Mouse (Mus musculus): ENCODE data around the gene Metap2. TPM values are rescaled to one million over a fixed set of nuclear protein-coding genes. Genes with fewer than 3 reads are reported as not detected.

Gene Metap2
- polyA plus RNA-seq, 1 experiment, result 171 TPM

- Histone ChIP-seq H3K36me3 (ENCODE audit: control insufficient read depth, insufficient read depth) (no peaks in the 10 kb centered on the region), H3K27me3 (ENCODE audit: control insufficient read depth, insufficient read depth, insufficient read length) (no peaks in the 10 kb centered on the region), H3K4me2 (ENCODE audit: low read depth) (peak overlapping the region; percentile 79), H3K4me3 (no peak overlapping the region), H3ac (ENCODE audit: control insufficient read depth, insufficient read length) (no peak overlapping the region), H3K79me2 (ENCODE audit: control insufficient read depth, insufficient read depth) (no peaks in the 10 kb centered on the region)
- no peak for TF ChIP-seq CEBPB (IDR thresholded peaks at IDR 0.05; ENCODE audit: insufficient read depth, poor library complexity, severe bottlenecking)
- no peak for TF ChIP-seq REST (IDR thresholded peaks at IDR 0.05; ENCODE audit: insufficient read depth, insufficient read length)
- peak; percentile 36 to 53 (median 39) for TF ChIP-seq MYOD1 (IDR thresholded peaks at IDR 0.05; ENCODE audit: control insufficient read depth in 1 of 3, insufficient read length in 2 of 3, low read depth in 2 of 3)
- TF ChIP-seq USF1 (IDR thresholded peaks at IDR 0.05; ENCODE audit: low read depth), result no peak
- no peak for TF ChIP-seq TCF12 (IDR thresholded peaks at IDR 0.05; ENCODE audit: insufficient read depth, poor library complexity, severe bottlenecking)
- TF ChIP-seq SRF (IDR thresholded peaks at IDR 0.05; ENCODE audit: control insufficient read depth, insufficient read length, low read depth), result no peak
- TF ChIP-seq MYOG (IDR thresholded peaks at IDR 0.05; ENCODE audit: control insufficient read depth in 1 of 3, insufficient read depth in 1 of 3, insufficient read length in 2 of 3, low read depth in 2 of 3), result peak in 2 of 3 experiments; percentile 53 to 59
Measured at GRCm38 (mm10) chr10:93919227-93919626, 22.3 kb upstream of the Metap2 start.

DNA sequence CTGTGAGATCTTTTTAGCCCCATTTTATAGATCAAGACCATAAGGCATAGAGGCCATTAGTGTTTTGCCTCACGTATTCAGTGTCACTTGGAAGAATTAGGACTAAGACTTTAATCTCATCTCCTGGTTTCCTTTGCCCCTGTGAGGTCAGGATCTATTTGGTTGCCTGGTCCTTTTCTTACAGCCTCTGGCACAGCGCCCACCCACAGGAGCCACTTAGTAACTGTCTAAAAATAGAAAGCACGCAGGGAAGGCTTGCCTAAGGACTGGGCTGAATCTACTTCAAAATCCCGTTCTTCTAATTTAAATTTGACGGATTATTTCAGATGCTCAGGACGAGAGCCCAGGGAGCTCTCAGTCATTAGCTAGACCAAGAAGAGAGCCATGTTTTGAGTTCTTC, 21.8 kb upstream of the Metap2 start:
- H3K27me3 ChIP-seq (ENCODE audit: control insufficient read depth, insufficient read depth, insufficient read length), result no peaks in the 10 kb centered on the region
- no peak overlapping the region for H3K4me3 ChIP-seq
- TF ChIP-seq MYOD1 (IDR thresholded peaks at IDR 0.05; ENCODE audit: control insufficient read depth in 1 of 3, insufficient read length in 2 of 3, low read depth in 2 of 3) (no peak), SRF (IDR thresholded peaks at IDR 0.05; ENCODE audit: control insufficient read depth, insufficient read length, low read depth) (no peak), E2F4 (IDR thresholded peaks at IDR 0.05; ENCODE audit: insufficient read depth) (no peak), MYOG (IDR thresholded peaks at IDR 0.05; ENCODE audit: control insufficient read depth in 1 of 3, insufficient read depth in 1 of 3, insufficient read length in 2 of 3, low read depth in 2 of 3) (no peak)
- H3ac ChIP-seq (ENCODE audit: control insufficient read depth, insufficient read length), result no peak overlapping the region
- no peaks in the 10 kb centered on the region for H3K79me2 ChIP-seq (ENCODE audit: control insufficient read depth, insufficient read depth)
- no peaks in the 10 kb centered on the region for H3K36me3 ChIP-seq (ENCODE audit: control insufficient read depth, insufficient read depth)
- peak overlapping the region; percentile 79 for H3K4me2 ChIP-seq (ENCODE audit: low read depth)

DNA sequence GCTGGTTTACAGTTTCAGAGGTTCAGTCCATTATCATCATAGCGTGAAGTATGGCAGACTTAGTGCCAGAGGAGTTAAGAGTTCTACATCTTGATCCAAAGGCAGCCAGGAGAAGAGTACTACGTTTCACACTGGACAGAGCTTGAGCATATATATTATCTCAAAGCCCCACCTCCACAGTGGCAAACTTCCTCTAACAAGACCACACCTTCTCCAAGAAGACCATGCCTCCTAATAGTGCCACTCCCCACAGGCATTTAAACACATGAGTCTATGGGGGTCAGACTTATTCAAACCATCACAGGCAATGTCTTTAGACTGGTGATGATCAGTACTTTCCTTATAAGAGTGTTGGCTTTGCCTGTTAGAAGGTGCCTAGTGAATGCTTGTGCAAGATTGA, 21.2 kb upstream of the Metap2 start:
- Histone ChIP-seq H3K27me3 (ENCODE audit: control insufficient read depth, insufficient read depth, insufficient read length) (no peaks in the 10 kb centered on the region), H3K4me3 (no peak overlapping the region), H3K4me2 (ENCODE audit: low read depth) (peak overlapping the region; percentile 79), H3ac (ENCODE audit: control insufficient read depth, insufficient read length) (no peak overlapping the region), H3K36me3 (ENCODE audit: control insufficient read depth, insufficient read depth) (no peaks in the 10 kb centered on the region), H3K79me2 (ENCODE audit: control insufficient read depth, insufficient read depth) (no peaks in the 10 kb centered on the region)
- TF ChIP-seq MAX (IDR thresholded peaks at IDR 0.05; ENCODE audit: low read depth) (no peak), CEBPB (IDR thresholded peaks at IDR 0.05; ENCODE audit: insufficient read depth, poor library complexity, severe bottlenecking) (no peak), POLR2AphosphoS2 (IDR thresholded peaks at IDR 0.05; ENCODE audit: insufficient read length, low read depth) (no peak), MYOG (IDR thresholded peaks at IDR 0.05; ENCODE audit: control insufficient read depth in 1 of 3, insufficient read depth in 1 of 3, insufficient read length in 2 of 3, low read depth in 2 of 3) (no peak), TCF3 (IDR thresholded peaks at IDR 0.05; ENCODE audit: insufficient read length, low read depth) (no peak), POLR2A (IDR thresholded peaks at IDR 0.05; ENCODE audit: insufficient read length, low read depth) (no peak), E2F4 (IDR thresholded peaks at IDR 0.05; ENCODE audit: insufficient read depth) (no peak), USF1 (IDR thresholded peaks at IDR 0.05; ENCODE audit: low read depth) (no peak), SRF (IDR thresholded peaks at IDR 0.05; ENCODE audit: control insufficient read depth, insufficient read length, low read depth) (no peak), MYOD1 (IDR thresholded peaks at IDR 0.05; ENCODE audit: control insufficient read depth in 1 of 3, insufficient read length in 2 of 3, low read depth in 2 of 3) (no peak), REST (IDR thresholded peaks at IDR 0.05; ENCODE audit: insufficient read depth, insufficient read length) (no peak), TCF12 (IDR thresholded peaks at IDR 0.05; ENCODE audit: insufficient read depth, poor library complexity, severe bottlenecking) (no peak)

DNA sequence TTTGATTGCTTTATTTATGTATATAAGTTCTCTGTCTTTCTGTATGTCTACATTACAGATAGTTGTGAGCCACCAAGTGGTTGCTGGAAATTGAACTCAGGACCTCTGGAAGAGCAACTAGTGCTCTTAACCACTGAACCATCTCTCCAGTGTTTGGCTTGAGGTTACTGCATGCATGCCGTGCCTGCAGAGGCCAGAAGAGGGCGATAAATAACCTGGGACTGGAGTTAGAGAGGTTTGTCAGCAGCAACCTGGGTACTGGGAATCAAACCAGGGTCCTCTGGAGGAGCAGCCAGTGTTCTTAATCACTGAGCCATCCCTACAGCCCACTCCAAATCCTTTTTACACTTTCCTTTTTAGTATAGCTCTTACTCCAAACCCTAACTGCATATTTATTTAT, 19.9 kb upstream of the Metap2 start:
- Histone ChIP-seq H3K36me3 (ENCODE audit: control insufficient read depth, insufficient read depth) (no peaks in the 10 kb centered on the region), H3K4me3 (no peak overlapping the region), H3K79me2 (ENCODE audit: control insufficient read depth, insufficient read depth) (no peaks in the 10 kb centered on the region), H3K27me3 (ENCODE audit: control insufficient read depth, insufficient read depth, insufficient read length) (no peaks in the 10 kb centered on the region), H3ac (ENCODE audit: control insufficient read depth, insufficient read length) (no peak overlapping the region), H3K4me2 (ENCODE audit: low read depth) (no peak overlapping the region)
- TF ChIP-seq REST (IDR thresholded peaks at IDR 0.05; ENCODE audit: insufficient read depth, insufficient read length), result no peak
- no peak for TF ChIP-seq MYOD1 (IDR thresholded peaks at IDR 0.05; ENCODE audit: control insufficient read depth in 1 of 3, insufficient read length in 2 of 3, low read depth in 2 of 3)
- TF ChIP-seq TCF3 (IDR thresholded peaks at IDR 0.05; ENCODE audit: insufficient read length, low read depth), result no peak
- TF ChIP-seq MAX (IDR thresholded peaks at IDR 0.05; ENCODE audit: low read depth), result no peak
- TF ChIP-seq E2F4 (IDR thresholded peaks at IDR 0.05; ENCODE audit: insufficient read depth), result no peak
- TF ChIP-seq SRF (IDR thresholded peaks at IDR 0.05; ENCODE audit: control insufficient read depth, insufficient read length, low read depth), result no peak
- TF ChIP-seq CEBPB (IDR thresholded peaks at IDR 0.05; ENCODE audit: insufficient read depth, poor library complexity, severe bottlenecking), result no peak
- TF ChIP-seq MYOG (IDR thresholded peaks at IDR 0.05; ENCODE audit: control insufficient read depth in 1 of 3, insufficient read depth in 1 of 3, insufficient read length in 2 of 3, low read depth in 2 of 3), result no peak

- Histone ChIP-seq H3K79me2 (ENCODE audit: control insufficient read depth, insufficient read depth) (no peaks in the 10 kb centered on the region), H3K4me3 (no peak overlapping the region), H3K27me3 (ENCODE audit: control insufficient read depth, insufficient read depth, insufficient read length) (no peaks in the 10 kb centered on the region), H3K4me2 (ENCODE audit: low read depth) (no peak overlapping the region), H3K36me3 (ENCODE audit: control insufficient read depth, insufficient read depth) (no peaks in the 10 kb centered on the region), H3ac (ENCODE audit: control insufficient read depth, insufficient read length) (no peak overlapping the region)
- TF ChIP-seq TCF3 (IDR thresholded peaks at IDR 0.05; ENCODE audit: insufficient read length, low read depth) (no peak), MYOG (IDR thresholded peaks at IDR 0.05; ENCODE audit: control insufficient read depth in 1 of 3, insufficient read depth in 1 of 3, insufficient read length in 2 of 3, low read depth in 2 of 3) (no peak), REST (IDR thresholded peaks at IDR 0.05; ENCODE audit: insufficient read depth, insufficient read length) (no peak), USF1 (IDR thresholded peaks at IDR 0.05; ENCODE audit: low read depth) (no peak), MAX (IDR thresholded peaks at IDR 0.05; ENCODE audit: low read depth) (no peak), POLR2AphosphoS2 (IDR thresholded peaks at IDR 0.05; ENCODE audit: insufficient read length, low read depth) (no peak)
Measured at GRCm38 (mm10) chr10:93915531-93916275, 18.8 kb upstream of the Metap2 start.
